Mouse (Mus musculus) liver, postnatal 0 days (tissue): Measurements from ENCODE around the gene Man2b1.

Experiments used
- CTCF ChIP-seq: sonication (generic); IDR thresholded peaks from 2 replicates; pipeline ENCODE4 v1.5.1; 2016; ENCODE audit warnings: antibody characterized with exemption, low read depth
- EP300 ChIP-seq: IDR thresholded peaks from 2 replicates; pipeline ENCODE4 v1.6.1; 2016; ENCODE audit warnings: antibody characterized with exemption, low read depth, mild to moderate bottlenecking

- TF ChIP-seq CTCF: no peak
- TF ChIP-seq EP300: no peak
Observed at GRCm38 (mm10) chr8:85074167-85074566, 8.9 kb upstream of the Man2b1 start.
